Mouse (Mus musculus) testis, postnatal 14 days (tissue): ENCODE data around the gene Galnt5.

Source experiments
- DNase-seq: peaks from one replicate; pipeline ENCODE4 v3.0.0; 2021; ENCODE audit warnings: low spot score

The Galnt5 gene

GRCm38 (mm10) chr2:57997752-57998430 is at the start of gene Galnt5:
Galnt5 (plus strand) TSS chr2:57997884.
- DNase-seq = no peak

- DNase-seq = no peak
These were observed 46.1 kb upstream of the Galnt5 start for GRCm38 (mm10) chr2:57951620-57952019.

GRCm38 (mm10) chr2:57960786-57961185 is 36.9 kb upstream of the Galnt5 start:
- DNase-seq = no peak

- DNase-seq = no peak
These were observed 15.4 kb upstream of the Galnt5 start for GRCm38 (mm10) chr2:57982248-57982647.

GRCm38 (mm10) chr2:57991084-57991483 is 6.6 kb upstream of the Galnt5 start:
- no peak for DNase-seq

- DNase-seq = no peak
These were observed 3.8 kb downstream of the Galnt5 start for GRCm38 (mm10) chr2:58001497-58001896.

- DNase-seq = no peak
These were observed 9.4 kb downstream of the Galnt5 start for GRCm38 (mm10) chr2:58007081-58007480.

- no peak for DNase-seq
These were observed 25.9 kb downstream of the Galnt5 start for GRCm38 (mm10) chr2:58023556-58023955.

GRCm38 (mm10) chr2:58026740-58027139 is 29.1 kb downstream of the Galnt5 start:
- no peak for DNase-seq

GRCm38 (mm10) chr2:58029404-58029803 is 31.7 kb downstream of the Galnt5 start:
- no peak for DNase-seq

- no peak for DNase-seq
These were observed 33.7 kb downstream of the Galnt5 start for GRCm38 (mm10) chr2:58031431-58031830.

GRCm38 (mm10) chr2:58035635-58036034 is 38.0 kb downstream of the Galnt5 start:
- DNase-seq = no peak

GRCm38 (mm10) chr2:58036926-58037325 is 39.2 kb downstream of the Galnt5 start:
- no peak for DNase-seq

GRCm38 (mm10) chr2:58041867-58042266 is 44.2 kb downstream of the Galnt5 start:
- DNase-seq = no peak

- no peak for DNase-seq
These were observed 55.3 kb downstream of the Galnt5 start, which contains the start of gene Ermn for GRCm38 (mm10) chr2:58052821-58053581. Ermn (minus strand) TSS chr2:58052864.

GRCm38 (mm10) chr2:58055383-58055782 is 57.7 kb downstream of the Galnt5 start:
- DNase-seq = peak; percentile 8

- no peak for DNase-seq
These were observed 82.2 kb downstream of the Galnt5 start for GRCm38 (mm10) chr2:58079849-58080248.

GRCm38 (mm10) chr2:58086420-58086819 is 88.7 kb downstream of the Galnt5 start:
- no peak for DNase-seq

- no peak for DNase-seq
These were observed 97.1 kb downstream of the Galnt5 start for GRCm38 (mm10) chr2:58094818-58095217.
